Mouse (Mus musculus) 416B (cell line): Measurements from ENCODE around the gene Mms19.
A peak's percentile ranks its signal among the peaks of the same experiment; 100 is the strongest.

Experiments
- DNase-seq: peaks from one replicate; pipeline ENCODE4 v3.0.0; 2011; ENCODE audit warnings: low read depth

Mms19 gene

GRCm38 (mm10) chr19:41898860-41899259 is 82.1 kb downstream of the Mms19 start:
- peak; percentile 86 for DNase-seq

- DNase-seq: no peak
Observed at GRCm38 (mm10) chr19:41896319-41896711, 84.6 kb downstream of the Mms19 start.

- peak; percentile 96 for DNase-seq
Observed at GRCm38 (mm10) chr19:41895460-41896318, 85.3 kb downstream of the Mms19 start, which contains the start of gene Rrp12. Rrp12 (minus strand) TSS chr19:41896173.

- peak; percentile 56 for DNase-seq
Observed at GRCm38 (mm10) chr19:41894959-41895358, 86.0 kb downstream of the Mms19 start.
